Mouse (Mus musculus): ENCODE data around the gene Mrpl14. TPM values are rescaled to one million over a fixed set of nuclear protein-coding genes. Genes with fewer than 3 reads are reported as not detected.

Mrpl14 gene
- polyA plus RNA-seq, 1 experiment from 2014 or later = 148 TPM

GRCm38 (mm10) chr17:45692159-45692558 lies 6.0 kb downstream of the Mrpl14 start:
- DNase-seq (ENCODE audit: low spot score) (no peak), ATAC-seq (ENCODE audit: low read depth) (no peak)
- Histone ChIP-seq H3K36me3 (ENCODE audit: control insufficient read depth, insufficient read depth, low read length) (peaks cover 6% of the 10 kb centered on the region; the same call in 1 of the 2 replicates), H3K4me1 (ENCODE audit: control insufficient read depth, insufficient read depth, low read length) (peaks cover 6% of the 10 kb centered on the region; the same call in 1 of the 2 replicates), H3K4me3 (ENCODE audit: low read depth, low read length) (no peak overlapping the region), H3K27me3 (replicated peaks; ENCODE audit: control insufficient read depth, insufficient read depth, low read length) (no peaks in the 10 kb centered on the region), H3K4me2 (ENCODE audit: low read depth, low read length) (no peak overlapping the region), H3K27ac (replicated peaks; ENCODE audit: low read depth, low read length) (no peak overlapping the region), H3K9me3 (ENCODE audit: control insufficient read depth, low read length) (no peaks in the 10 kb centered on the region), H3K9ac (ENCODE audit: low read depth, low read length) (no peak overlapping the region)
- WGBS = 72% methylated on average over 5 of the region's 5 CpGs

GRCm38 (mm10) chr17:45693812-45694565 lies 7.9 kb downstream of the Mrpl14 start:
- Histone ChIP-seq H3K27ac (replicated peaks; ENCODE audit: low read depth, low read length) (no peak overlapping the region), H3K4me3 (ENCODE audit: low read depth, low read length) (no peak overlapping the region), H3K9ac (ENCODE audit: low read depth, low read length) (no peak overlapping the region), H3K36me3 (ENCODE audit: control insufficient read depth, insufficient read depth, low read length) (peaks cover 18% of the 10 kb centered on the region), H3K4me2 (ENCODE audit: low read depth, low read length) (no peak overlapping the region), H3K27me3 (replicated peaks; ENCODE audit: control insufficient read depth, insufficient read depth, low read length) (no peaks in the 10 kb centered on the region), H3K4me1 (ENCODE audit: control insufficient read depth, insufficient read depth, low read length) (no peaks in the 10 kb centered on the region), H3K9me3 (ENCODE audit: control insufficient read depth, low read length) (no peaks in the 10 kb centered on the region)
- DNase-seq (ENCODE audit: low spot score) (no peak), ATAC-seq (ENCODE audit: low read depth) (no peak)
- 79% methylated on average over 18 of the region's 18 CpGs for WGBS

GRCm38 (mm10) chr17:45695227-45696120 lies 9.4 kb downstream of the Mrpl14 start:
- 79% methylated on average over 23 of the region's 23 CpGs for WGBS
- no peaks in the 10 kb centered on the region for H3K4me1 ChIP-seq (ENCODE audit: control insufficient read depth, insufficient read depth, low read length)

GRCm38 (mm10) chr17:45696981-45697380 lies 10.9 kb downstream of the Mrpl14 start:
- 86% methylated on average over 9 of the region's 9 CpGs for WGBS
- no peaks in the 10 kb centered on the region for H3K27me3 ChIP-seq (replicated peaks; ENCODE audit: control insufficient read depth, insufficient read depth, low read length)
- H3K4me2 ChIP-seq (ENCODE audit: low read depth, low read length) = no peak overlapping the region
- no peaks in the 10 kb centered on the region for H3K9me3 ChIP-seq (ENCODE audit: control insufficient read depth, low read length)
- peak overlapping the region; percentile 28; the same call in 1 of the 2 replicates for H3K27ac ChIP-seq (replicated peaks; ENCODE audit: low read depth, low read length)
- peaks cover 18% of the 10 kb centered on the region for H3K36me3 ChIP-seq (ENCODE audit: control insufficient read depth, insufficient read depth, low read length)
- H3K9ac ChIP-seq (ENCODE audit: low read depth, low read length) = no peak overlapping the region
- H3K4me3 ChIP-seq (ENCODE audit: low read depth, low read length) = no peak overlapping the region
- no peak for DNase-seq (ENCODE audit: low spot score)
- no peaks in the 10 kb centered on the region for H3K4me1 ChIP-seq (ENCODE audit: control insufficient read depth, insufficient read depth, low read length)
- ATAC-seq (ENCODE audit: low read depth) = no peak

More at GRCm38 (mm10) chr17:45695227-45696120, 9.4 kb downstream of the Mrpl14 start:
- ATAC-seq (ENCODE audit: low read depth) (no peak), DNase-seq (ENCODE audit: low spot score) (no peak)
- Histone ChIP-seq H3K4me2 (ENCODE audit: low read depth, low read length) (no peak overlapping the region), H3K27ac (replicated peaks; ENCODE audit: low read depth, low read length) (no peak overlapping the region), H3K9ac (ENCODE audit: low read depth, low read length) (no peak overlapping the region), H3K4me3 (ENCODE audit: low read depth, low read length) (no peak overlapping the region), H3K36me3 (ENCODE audit: control insufficient read depth, insufficient read depth, low read length) (peaks cover 18% of the 10 kb centered on the region), H3K9me3 (ENCODE audit: control insufficient read depth, low read length) (no peaks in the 10 kb centered on the region), H3K27me3 (replicated peaks; ENCODE audit: control insufficient read depth, insufficient read depth, low read length) (no peaks in the 10 kb centered on the region)

GRCm38 (mm10) chr17:45698368-45698767 lies 12.2 kb downstream of the Mrpl14 start:
- no peak overlapping the region for H3K4me2 ChIP-seq (ENCODE audit: low read depth, low read length)
- no peaks in the 10 kb centered on the region for H3K27me3 ChIP-seq (replicated peaks; ENCODE audit: control insufficient read depth, insufficient read depth, low read length)
- H3K9ac ChIP-seq (ENCODE audit: low read depth, low read length) = no peak overlapping the region
- DNase-seq (ENCODE audit: low spot score) (peak; percentile 43), ATAC-seq (ENCODE audit: low read depth) (no peak)
- H3K27ac ChIP-seq (replicated peaks; ENCODE audit: low read depth, low read length) = no peak overlapping the region; the same call in 1 of the 2 replicates
- WGBS = 81% methylated on average over 6 of the region's 6 CpGs
- peaks cover 18% of the 10 kb centered on the region for H3K36me3 ChIP-seq (ENCODE audit: control insufficient read depth, insufficient read depth, low read length)
- no peak overlapping the region for H3K4me3 ChIP-seq (ENCODE audit: low read depth, low read length)
- no peaks in the 10 kb centered on the region for H3K9me3 ChIP-seq (ENCODE audit: control insufficient read depth, low read length)
- H3K4me1 ChIP-seq (ENCODE audit: control insufficient read depth, insufficient read depth, low read length) = no peaks in the 10 kb centered on the region

- no peaks in the 10 kb centered on the region for H3K4me1 ChIP-seq (ENCODE audit: control insufficient read depth, insufficient read depth, low read length)
- H3K4me3 ChIP-seq (ENCODE audit: low read depth, low read length) = no peak overlapping the region
- DNase-seq (ENCODE audit: low spot score) (no peak), ATAC-seq (ENCODE audit: low read depth) (no peak)
- peaks cover 18% of the 10 kb centered on the region for H3K36me3 ChIP-seq (ENCODE audit: control insufficient read depth, insufficient read depth, low read length)
- 88% methylated on average over 3 of the region's 3 CpGs for WGBS
- no peaks in the 10 kb centered on the region for H3K27me3 ChIP-seq (replicated peaks; ENCODE audit: control insufficient read depth, insufficient read depth, low read length)
- no peak overlapping the region for H3K27ac ChIP-seq (replicated peaks; ENCODE audit: low read depth, low read length)
- no peak overlapping the region for H3K9ac ChIP-seq (ENCODE audit: low read depth, low read length)
- H3K4me2 ChIP-seq (ENCODE audit: low read depth, low read length) = no peak overlapping the region
- no peaks in the 10 kb centered on the region for H3K9me3 ChIP-seq (ENCODE audit: control insufficient read depth, low read length)
These were observed 13.1 kb downstream of the Mrpl14 start for GRCm38 (mm10) chr17:45699039-45699740.

- no peaks in the 10 kb centered on the region for H3K9me3 ChIP-seq (ENCODE audit: control insufficient read depth, low read length)
- H3K4me1 ChIP-seq (ENCODE audit: control insufficient read depth, insufficient read depth, low read length) = no peaks in the 10 kb centered on the region
- 39% methylated on average over 8 of the region's 16 CpGs for WGBS
- H3K27me3 ChIP-seq (replicated peaks; ENCODE audit: control insufficient read depth, insufficient read depth, low read length) = no peaks in the 10 kb centered on the region
- no peak overlapping the region for H3K27ac ChIP-seq (replicated peaks; ENCODE audit: low read depth, low read length)
- no peak overlapping the region for H3K4me2 ChIP-seq (ENCODE audit: low read depth, low read length)
- H3K36me3 ChIP-seq (ENCODE audit: control insufficient read depth, insufficient read depth, low read length) = peaks cover 18% of the 10 kb centered on the region
- H3K4me3 ChIP-seq (ENCODE audit: low read depth, low read length) = no peak overlapping the region
- H3K9ac ChIP-seq (ENCODE audit: low read depth, low read length) = 0 out of 2 replicates have a peak overlapping the region, but pooled peaks have one; percentile 37
- DNase-seq (ENCODE audit: low spot score) = peak; percentile 36
- peak; percentile 48; the same call in 1 of the 2 replicates for ATAC-seq (ENCODE audit: low read depth)
These were observed 14.5 kb downstream of the Mrpl14 start for GRCm38 (mm10) chr17:45700496-45701235.

- no peaks in the 10 kb centered on the region for H3K27me3 ChIP-seq (replicated peaks; ENCODE audit: control insufficient read depth, insufficient read depth, low read length)
- H3K4me1 ChIP-seq (ENCODE audit: control insufficient read depth, insufficient read depth, low read length) = no peaks in the 10 kb centered on the region
- 0 out of 2 replicates have a peak overlapping the region, but pooled peaks have one; percentile 6 for H3K27ac ChIP-seq (replicated peaks; ENCODE audit: low read depth, low read length)
- no peak overlapping the region for H3K9ac ChIP-seq (ENCODE audit: low read depth, low read length)
- DNase-seq (ENCODE audit: low spot score) = no peak
- H3K36me3 ChIP-seq (ENCODE audit: control insufficient read depth, insufficient read depth, low read length) = peaks cover 18% of the 10 kb centered on the region
- no peak overlapping the region for H3K4me3 ChIP-seq (ENCODE audit: low read depth, low read length)
- peak; percentile 41; the same call in 1 of the 2 replicates for ATAC-seq (ENCODE audit: low read depth)
- WGBS = 68% methylated on average over 9 of the region's 9 CpGs
- no peak overlapping the region for H3K4me2 ChIP-seq (ENCODE audit: low read depth, low read length)
- H3K9me3 ChIP-seq (ENCODE audit: control insufficient read depth, low read length) = no peaks in the 10 kb centered on the region
These were observed 15.1 kb downstream of the Mrpl14 start for GRCm38 (mm10) chr17:45701236-45701591.

Measured in embryonic facial prominence, embryonic 14.5 days (tissue).